Mouse (Mus musculus): ENCODE results near the gene Ywhah.
"Not testable (repeated sequence)": the region's sequence is repeated elsewhere in the genome, so short reads cannot be mapped to it uniquely, and the experiment has no call there.

The Ywhah gene

DNA sequence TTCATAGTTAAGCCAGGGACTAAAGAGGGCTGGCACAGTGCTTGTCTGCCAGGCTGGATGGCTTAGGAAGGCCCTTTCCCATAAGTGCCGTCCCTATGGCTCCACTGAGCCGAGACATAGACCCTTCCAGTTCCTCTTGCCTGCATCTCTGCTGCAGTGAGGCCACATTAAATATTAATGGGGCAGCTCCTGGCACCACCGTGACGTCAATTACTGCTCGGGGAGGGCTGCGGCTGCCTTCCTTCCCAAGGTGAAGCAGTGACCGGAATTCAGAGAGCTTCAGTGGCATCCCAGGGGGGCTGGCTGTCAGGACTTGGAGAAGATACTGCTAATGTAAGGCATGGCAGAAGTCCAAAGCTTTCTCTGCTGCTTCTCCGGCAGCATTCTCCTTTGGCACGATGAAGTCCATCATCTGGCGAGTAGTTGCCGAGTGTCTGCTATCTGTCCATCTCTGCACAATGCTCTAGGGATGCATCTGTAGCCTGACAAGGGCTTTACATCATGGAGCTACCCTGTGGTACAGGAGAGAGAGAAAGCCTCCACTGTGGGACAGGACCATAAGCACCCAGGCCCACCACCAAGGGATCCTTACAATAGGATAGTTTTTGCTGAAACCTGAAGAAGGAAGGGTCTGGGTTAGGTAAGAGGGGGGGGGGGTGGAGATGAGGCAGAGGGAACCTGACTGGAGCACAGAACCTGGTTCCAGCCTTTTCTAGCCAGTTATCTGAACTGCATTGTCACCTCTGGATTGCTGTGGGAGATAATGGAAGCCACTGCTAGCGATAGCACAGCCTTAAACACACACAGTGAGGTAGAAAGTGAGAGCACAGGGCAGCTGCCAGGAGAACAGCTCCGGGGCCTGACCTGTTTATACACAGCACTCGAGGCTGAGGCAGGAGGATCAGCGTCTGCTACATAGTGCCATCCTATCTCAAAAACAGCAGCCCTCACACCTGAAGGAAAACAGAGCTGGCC is 7.2 kb upstream of the Ywhah start:
- no peak for DNase-seq

DNA sequence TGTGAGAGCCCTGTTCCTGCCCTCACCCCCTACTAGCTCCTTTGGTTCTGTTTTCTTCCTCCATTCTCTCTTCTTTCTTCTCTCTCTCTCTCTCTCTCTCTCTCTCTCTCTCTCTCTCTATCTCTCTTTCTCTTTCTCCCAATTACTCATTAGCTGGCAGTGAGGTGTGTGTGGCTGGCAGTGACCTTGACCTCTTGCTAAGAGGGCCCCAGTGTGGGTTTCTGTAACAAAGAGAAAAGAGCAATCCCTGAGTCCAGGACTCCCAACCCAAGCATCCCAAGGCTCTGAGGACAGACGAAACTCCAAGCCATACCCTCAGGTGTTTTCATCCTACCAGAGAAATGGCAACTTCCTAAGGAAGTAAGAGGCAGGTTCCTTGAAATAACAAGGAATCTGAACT is 4.5 kb upstream of the Ywhah start:
- no peak for DNase-seq

GRCm38 (mm10) chr5:33015579-33015978 is 3.0 kb upstream of the Ywhah start:
- no peak for DNase-seq

DNA sequence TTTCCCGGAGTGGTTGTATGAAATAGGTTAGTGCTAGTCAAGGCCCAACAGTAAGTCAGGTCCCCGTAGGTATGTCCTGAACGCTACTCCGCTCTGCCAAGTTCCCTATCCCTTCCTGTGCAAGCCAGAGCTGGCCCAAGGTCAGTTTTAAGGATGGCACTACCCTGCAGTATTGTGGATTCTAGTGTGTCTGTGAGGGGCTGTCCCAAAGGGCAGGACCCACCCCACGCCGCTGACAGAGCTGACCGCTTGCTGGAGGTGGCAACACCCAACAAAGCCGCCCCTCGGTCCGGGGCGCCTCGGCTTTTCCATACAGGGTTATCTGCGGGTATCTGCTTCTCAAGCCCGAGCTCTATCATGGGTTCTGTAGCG is 441 bp upstream of the Ywhah start:
- DNase-seq: no peak

DNA sequence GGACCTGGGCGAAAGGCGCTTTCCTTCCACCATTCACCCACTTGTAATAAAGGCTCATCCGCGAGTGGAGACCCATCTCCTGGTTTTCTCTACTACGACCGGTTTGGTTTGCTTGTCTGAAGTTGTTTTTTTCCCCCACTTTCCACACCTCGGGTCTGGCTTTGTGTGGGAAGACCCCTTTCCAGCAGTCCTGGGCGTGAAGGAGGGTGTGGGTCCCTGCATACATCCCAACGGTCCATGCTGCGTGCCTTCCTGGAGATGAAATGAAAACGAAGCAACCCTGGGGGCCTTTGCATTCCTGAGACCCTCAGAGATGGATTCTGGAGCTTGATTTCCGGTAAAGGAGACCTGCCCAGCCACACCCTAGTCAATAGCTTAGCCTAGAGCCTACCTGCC is 808 bp downstream of the Ywhah start:
- DNase-seq: no peak

DNA sequence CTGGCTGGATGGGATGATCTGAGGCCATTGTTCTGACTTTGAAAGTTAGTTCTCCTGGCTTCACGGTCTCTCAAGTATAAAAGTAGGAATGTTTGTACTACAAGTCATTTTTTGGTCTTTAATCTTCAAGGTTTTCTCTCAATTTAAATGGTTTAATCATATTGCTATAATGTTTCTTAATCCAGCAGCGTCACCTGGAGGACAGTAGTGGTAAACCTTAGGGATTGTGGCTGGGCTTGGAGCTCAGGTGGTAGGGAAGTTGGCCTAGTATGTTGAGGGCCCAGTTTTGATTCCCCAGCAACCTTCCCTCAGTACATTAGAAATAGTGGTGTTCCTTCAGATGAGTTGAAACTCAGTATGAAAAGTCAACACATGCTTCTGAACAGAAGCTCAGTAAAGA is 3.0 kb downstream of the Ywhah start:
- DNase-seq: peak; percentile 25 to 38

GRCm38 (mm10) chr5:33023337-33023736 is 4.7 kb downstream of the Ywhah start:
- DNase-seq: no peak

DNA sequence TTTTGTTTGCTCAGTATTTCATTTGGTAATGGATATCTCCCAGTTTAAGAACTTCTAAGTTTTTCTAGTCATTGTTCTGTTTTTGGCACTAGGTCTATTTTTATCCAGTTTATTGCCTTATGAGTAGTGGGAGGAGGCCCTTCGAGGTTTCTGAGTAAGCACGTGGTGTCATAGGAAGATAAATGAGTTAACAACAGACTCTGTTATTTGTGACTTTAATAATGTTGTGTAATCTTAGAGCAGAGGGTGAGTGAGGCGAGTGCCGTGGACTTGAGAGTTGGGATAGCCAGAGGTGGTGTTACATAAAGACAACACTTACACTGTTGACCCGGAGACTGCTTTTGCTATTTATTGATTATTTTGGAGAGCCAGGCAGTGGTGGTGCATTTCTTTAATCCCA is 5.9 kb downstream of the Ywhah start:
- DNase-seq: no peak

DNA sequence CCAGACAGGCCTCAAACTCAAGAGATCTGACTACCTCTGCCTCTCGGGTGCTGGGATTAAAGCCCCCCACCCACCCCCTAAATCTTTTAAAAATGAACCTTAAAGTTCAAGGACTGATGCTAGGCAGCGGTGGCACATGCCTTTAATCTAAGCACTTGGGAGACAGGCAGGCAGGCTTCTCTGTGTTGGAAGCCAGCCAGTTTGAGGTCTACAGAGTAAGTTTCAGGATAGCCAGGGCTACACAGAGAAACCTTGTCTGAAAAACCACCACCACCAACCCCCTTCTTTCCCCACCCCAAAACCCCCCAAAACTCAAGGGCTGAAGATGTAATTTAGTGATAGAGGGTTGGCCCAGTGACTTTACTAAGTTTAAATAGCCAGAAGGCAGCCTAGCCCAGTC is 10.0 kb downstream of the Ywhah start:
- DNase-seq: no peak

GRCm38 (mm10) chr5:33030425-33031175 is 12.0 kb downstream of the Ywhah start:
- DNase-seq: no peak

DNA sequence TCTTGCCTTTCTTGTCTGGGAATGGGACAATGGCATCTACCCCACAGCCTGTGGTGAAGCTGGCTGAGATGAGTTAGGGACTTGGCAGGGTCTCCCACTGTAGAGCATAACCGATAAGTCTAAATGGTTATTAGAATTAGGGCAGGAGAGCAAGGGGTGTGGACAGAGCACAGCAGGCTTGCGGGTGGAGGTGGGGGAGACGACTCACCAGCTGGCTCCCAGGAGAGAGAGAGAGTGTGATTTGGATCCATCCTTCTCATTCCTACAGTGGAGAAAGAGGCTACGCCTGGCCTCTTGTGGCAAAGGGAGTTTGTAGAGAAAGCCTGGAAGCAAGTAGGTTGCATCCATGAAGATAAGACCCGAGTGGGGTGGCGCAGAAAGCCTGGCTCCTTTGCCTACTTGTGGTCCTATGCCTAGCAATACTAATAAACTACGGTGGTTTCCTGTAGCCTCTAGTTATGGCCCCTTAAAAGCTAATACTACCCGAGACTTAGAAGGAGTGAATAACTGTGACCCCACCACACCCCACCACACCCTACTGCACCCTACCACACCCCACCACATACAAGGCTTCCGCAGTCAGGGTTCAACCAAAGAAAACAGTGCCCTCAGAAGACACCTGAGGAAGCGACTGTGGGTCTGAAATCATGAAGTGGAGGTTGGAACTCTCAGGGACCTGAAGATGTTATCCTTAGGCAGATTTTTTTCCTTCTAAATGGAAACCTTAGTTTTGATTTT is 13.6 kb downstream of the Ywhah start:
- no peak for DNase-seq

GRCm38 (mm10) chr5:33033121-33033520 is 14.5 kb downstream of the Ywhah start:
- DNase-seq: peak; percentile 73 to 75

DNA sequence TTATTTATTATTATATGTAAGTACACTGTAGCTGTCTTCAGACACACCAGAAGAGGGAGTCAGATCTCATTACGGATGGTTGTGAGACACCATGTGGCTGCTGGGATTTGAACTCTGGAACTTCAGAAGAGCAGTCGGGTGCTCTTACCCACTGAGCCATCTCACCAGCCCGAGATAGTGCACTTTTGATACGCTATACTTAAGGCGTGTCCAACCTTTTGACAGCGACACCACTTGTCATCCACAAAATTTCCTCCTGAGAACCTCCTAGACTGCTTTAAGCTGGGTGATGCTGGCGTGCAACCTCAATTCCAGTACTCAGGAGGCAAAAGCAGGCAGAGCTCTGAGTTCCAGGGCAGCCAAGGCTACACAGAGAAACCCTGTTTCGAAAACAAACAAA is 15.0 kb downstream of the Ywhah start:
- not testable (repeated sequence) for DNase-seq

- peak; percentile 40 to 59 for DNase-seq
Measured at GRCm38 (mm10) chr5:33034100-33034499, 15.5 kb downstream of the Ywhah start.

DNA sequence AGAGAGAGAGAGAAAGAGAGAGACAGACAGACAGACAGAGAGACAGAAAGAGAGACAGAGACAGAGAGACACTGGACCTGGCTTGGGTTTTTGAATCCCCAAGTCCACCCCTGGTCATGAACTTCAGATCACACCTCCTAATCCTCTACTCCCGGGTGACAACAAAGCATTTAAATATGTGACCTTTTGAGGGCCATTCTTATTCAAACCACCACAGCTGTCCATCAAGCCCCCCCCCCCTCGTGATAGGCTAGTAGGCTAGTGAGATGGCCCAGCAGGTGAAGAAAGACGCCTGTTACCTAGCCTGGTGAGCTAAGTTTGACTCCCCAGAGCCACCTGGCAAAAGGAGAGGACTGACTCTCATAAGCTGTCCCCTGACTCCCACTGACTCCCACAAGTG is 16.3 kb downstream of the Ywhah start:
- no peak for DNase-seq

- no peak for DNase-seq
Measured at GRCm38 (mm10) chr5:33038656-33039509, 20.3 kb downstream of the Ywhah start.

GRCm38 (mm10) chr5:33039510-33039911 is 20.9 kb downstream of the Ywhah start:
- peak; percentile 55 to 64 for DNase-seq

DNA sequence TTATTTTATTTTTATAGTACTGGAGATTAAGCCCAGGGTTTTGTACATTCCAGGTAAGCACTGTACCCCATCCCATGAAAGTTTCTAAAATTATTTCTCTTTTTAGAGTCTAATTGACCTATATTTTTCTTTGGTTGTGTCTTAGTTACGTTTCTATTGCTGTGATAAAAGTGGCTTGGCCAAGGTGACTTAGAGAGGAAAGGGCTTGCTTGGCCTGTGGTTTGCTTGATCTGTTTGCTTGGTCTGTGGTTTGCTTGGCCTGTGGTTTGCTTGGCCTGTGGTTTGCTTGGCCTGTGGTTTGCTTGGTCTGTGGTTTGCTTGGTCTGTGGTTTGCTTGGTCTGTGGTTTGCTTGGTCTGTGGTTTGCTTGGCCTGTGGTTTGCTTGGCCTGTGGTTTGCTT is 22.1 kb downstream of the Ywhah start:
- not testable (repeated sequence) for DNase-seq

DNA sequence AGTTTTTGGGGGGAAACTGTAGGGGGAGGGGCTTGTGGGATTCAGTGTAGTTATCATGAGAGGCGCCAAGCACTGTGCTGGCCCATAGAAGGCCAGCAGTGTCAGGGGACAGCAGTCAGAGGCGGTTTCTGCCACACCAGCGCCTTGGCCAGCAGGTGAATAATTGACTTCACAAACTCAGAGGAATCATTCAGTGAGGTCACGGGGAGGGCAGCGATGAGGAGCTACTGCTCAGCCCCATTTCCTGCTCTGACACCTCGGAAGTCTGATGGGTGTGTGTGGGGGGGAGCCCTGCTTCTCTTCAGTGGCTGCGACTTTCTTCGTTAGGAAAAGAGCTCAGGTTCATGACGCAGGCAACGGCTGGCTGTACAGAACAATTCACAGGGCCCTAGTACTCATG is 24.8 kb downstream of the Ywhah start:
- DNase-seq: no peak

DNA sequence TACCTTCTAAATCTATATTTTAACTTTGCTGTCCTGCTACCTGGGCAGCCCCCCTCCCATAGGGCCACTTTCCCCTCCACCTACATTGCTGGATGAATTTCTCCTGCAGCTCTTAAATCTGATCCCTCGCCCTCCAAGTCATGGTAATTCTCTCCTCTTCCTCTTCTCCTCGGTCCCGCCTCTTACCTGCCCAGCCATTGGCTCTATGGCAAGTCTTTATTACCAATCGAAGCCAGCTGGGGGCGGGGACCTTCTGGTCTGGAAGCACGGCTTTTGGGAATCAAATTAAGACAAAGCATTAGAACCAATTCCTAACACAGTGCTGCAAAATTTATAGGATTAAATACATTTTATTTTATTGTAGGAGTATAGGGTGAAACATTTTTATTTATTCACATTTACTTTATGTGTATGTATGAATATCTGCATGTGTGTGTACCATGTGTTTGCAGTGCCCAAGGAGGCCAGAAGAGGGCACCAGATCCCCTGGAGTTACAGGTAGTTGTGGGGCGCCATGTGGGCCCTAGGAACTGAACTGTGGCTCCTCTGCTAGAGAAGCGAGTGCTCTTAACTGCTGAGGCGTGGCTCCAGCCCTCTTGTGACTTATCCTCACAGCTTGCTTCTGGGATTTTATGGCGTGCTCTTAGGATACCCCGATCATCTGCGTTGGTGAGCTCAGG is 26.2 kb downstream of the Ywhah start:
- no peak for DNase-seq

GRCm38 (mm10) chr5:33045316-33045705 is 26.7 kb downstream of the Ywhah start:
- DNase-seq: no peak
